Mouse (Mus musculus): ENCODE measurements around the gene Scamp1.

DNA sequence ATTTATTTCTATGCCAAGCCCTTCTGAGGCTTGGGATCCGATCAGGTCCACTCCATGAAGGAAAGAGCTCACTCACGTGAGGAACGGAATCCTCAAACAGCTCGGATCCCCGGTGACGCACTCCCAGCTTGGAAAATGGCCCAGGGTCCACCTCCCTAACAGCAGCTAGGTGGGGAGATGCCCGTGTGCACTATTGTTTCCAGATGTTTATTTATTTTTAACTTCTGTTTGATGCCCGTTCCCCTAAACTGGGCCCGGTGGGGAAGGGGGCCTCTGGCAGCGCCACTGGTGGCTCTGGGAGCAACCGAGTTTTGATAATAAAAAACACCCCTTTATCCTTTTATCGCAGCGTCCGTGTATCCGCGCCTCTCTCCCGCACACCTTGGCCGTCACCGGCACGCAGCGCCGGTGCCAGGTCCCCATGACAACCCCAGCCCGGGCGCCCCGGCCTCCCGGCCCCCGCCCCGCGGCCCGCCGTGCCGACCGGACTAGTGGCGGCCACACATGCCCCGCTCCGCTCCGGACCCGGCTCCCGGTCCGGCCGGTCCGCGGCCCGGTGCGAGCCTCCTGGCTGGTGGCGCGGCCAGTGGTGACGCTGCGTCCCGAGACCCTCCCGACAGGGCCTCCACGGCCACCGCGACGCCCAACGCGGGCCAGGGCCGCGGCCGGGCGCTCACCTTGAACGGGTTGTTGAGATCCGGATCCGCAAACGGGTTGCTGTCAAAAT is 951 bp downstream of the Scamp1 start:
- TF ChIP-seq GATA1 (IDR thresholded peaks at IDR 0.05; ENCODE audit: low read length) (no peak), TAL1 (IDR thresholded peaks at IDR 0.05; ENCODE audit: low read length) (no peak)
